Mouse (Mus musculus): ENCODE measurements around the gene Zcchc2.

GRCm38 (mm10) chr1:106073166-106073565, 83.0 kb downstream of the Zcchc2 start:
- TF ChIP-seq CTCF (IDR thresholded peaks at IDR 0.05 in 2 of 3, conservative IDR thresholded peaks at IDR 0.05 in 1 of 3; ENCODE audit: control insufficient read depth in 1 of 3, insufficient read depth in 1 of 3, low read depth in 2 of 3, low read length in 3 of 3, poor library complexity in 1 of 3, severe bottlenecking in 1 of 3) (no peak), POLR2A (IDR thresholded peaks at IDR 0.05; ENCODE audit: control insufficient read depth in 1 of 2, insufficient read depth in 1 of 2, low read depth in 1 of 2, low read length in 2 of 2, poor library complexity in 1 of 2) (no peak), KAT2A (conservative IDR thresholded peaks at IDR 0.05; ENCODE audit: low read depth, low read length) (no peak), USF2 (IDR thresholded peaks at IDR 0.05; ENCODE audit: borderline replicate concordance in 1 of 2, insufficient read depth in 1 of 2, low read depth in 1 of 2, low read length in 2 of 2) (no peak), CHD2 (IDR thresholded peaks at IDR 0.05; ENCODE audit: low read length) (no peak), MAX (IDR thresholded peaks at IDR 0.05; ENCODE audit: low read length) (no peak), SMC3 (IDR thresholded peaks at IDR 0.05; ENCODE audit: low read depth, low read length) (no peak)

All from MEL (cell line).